In the genomic region with DNA sequence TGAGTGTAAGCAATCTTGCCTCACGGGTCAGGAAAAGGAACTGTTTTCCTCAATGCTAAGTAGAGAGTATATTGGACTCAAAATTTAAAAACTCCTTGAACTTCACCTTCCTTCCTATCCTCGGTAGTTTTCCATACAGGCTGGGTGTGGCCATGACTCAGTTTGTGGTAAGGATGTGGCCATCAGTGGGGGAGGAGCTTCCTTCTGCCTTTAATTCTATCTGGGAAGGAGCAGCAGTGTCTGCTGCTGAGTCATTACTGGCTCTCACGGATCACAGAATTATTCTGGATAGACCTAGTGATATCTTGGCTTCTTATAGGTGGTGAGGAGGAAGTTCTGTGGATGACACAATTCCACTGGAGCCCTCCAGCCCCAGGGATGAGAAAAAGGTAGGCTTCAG, we compare ENCODE assay signal across 10 mouse cellular contexts. TPM values are rescaled to one million over a fixed set of nuclear protein-coding genes. Genes with fewer than 3 reads are reported as not detected.
A peak's percentile ranks its signal among the peaks of the same experiment; 100 is the strongest.
DNase-seq lines count a peak whose midpoint lies in the region; ATAC-seq and TF ChIP-seq lines count a peak whose summit lies in the region.
"Had no signal": no experiment of that assay in that cellular context is flagged by ENCODE, and none has a peak within 500 bp of the region (broad histone marks: within the 10 kb centered on the region; RNA-seq: fewer than 3 reads in every experiment).

No protein-coding gene starts in this region.

- DNase-seq in midbrain, embryonic 11.5 days (ENCODE audit: low spot score, missing footprints), result peak; percentile 8
- no peak for DNase-seq in midbrain, embryonic 14.5 days
- peak; percentile 89 for DNase-seq in MEL-GATA-1-ER (ENCODE audit: extremely low read depth, low read depth)
- no peak for DNase-seq in gastrocnemius, postnatal 25 days

- no peak overlapping the region for H3K4me3 ChIP-seq in midbrain, embryonic 11.5 days (ENCODE audit: low read depth, low read length)
- no peak overlapping the region for H3K4me3 ChIP-seq in midbrain, embryonic 14.5 days (replicated peaks; ENCODE audit: low read depth, low read length)
- peak overlapping the region; percentile 31; the same call in 1 of the 2 replicates for H3K4me3 ChIP-seq in bone marrow macrophage, adult 2 months (ENCODE audit: insufficient read depth, low read length)
- no peak overlapping the region for H3K4me3 ChIP-seq in macrophage (ENCODE audit: inconsistent target)
- no peak overlapping the region for H3K4me3 ChIP-seq in kidney, embryonic 16.5 days (ENCODE audit: low read length)

- H3K27me3 ChIP-seq in midbrain, embryonic 11.5 days (ENCODE audit: control insufficient read depth, insufficient read depth, low read length), result no peaks in the 10 kb centered on the region
- no peaks in the 10 kb centered on the region for H3K27me3 ChIP-seq in midbrain, embryonic 14.5 days (ENCODE audit: control insufficient read depth, insufficient read depth, low read length)
- H3K27me3 ChIP-seq in kidney, embryonic 16.5 days (ENCODE audit: insufficient read depth, low read length), result no peaks in the 10 kb centered on the region

- no peak overlapping the region for H3K4me2 ChIP-seq in midbrain, embryonic 11.5 days
- H3K4me2 ChIP-seq in midbrain, embryonic 14.5 days (ENCODE audit: low read length), result no peak overlapping the region
- no peak overlapping the region for H3K4me2 ChIP-seq in kidney, embryonic 16.5 days (replicated peaks; ENCODE audit: low read depth, low read length)

- no peak for ATAC-seq in midbrain, embryonic 11.5 days (ENCODE audit: low FRiP score)
- ATAC-seq in midbrain, embryonic 14.5 days (ENCODE audit: low FRiP score, low TSS enrichment), result no peak
- ATAC-seq in erythroid progenitor cell, adult 5-6 weeks (replicated peaks; ENCODE audit: low FRiP score, poor library complexity, severe bottlenecking), result no peak
- no peak for ATAC-seq in kidney, embryonic 16.5 days (ENCODE audit: low FRiP score, low TSS enrichment)
- ATAC-seq: forebrain, embryonic 14.5 days had no signal

- peaks cover 35% of the 10 kb centered on the region for H3K79me2 ChIP-seq in macrophage (ENCODE audit: inconsistent target)

- H3K4me1 ChIP-seq in midbrain, embryonic 11.5 days (ENCODE audit: control insufficient read depth, insufficient read depth, low read length), result peaks cover 2% of the 10 kb centered on the region; the same call in 1 of the 2 replicates
- peaks cover 8% of the 10 kb centered on the region for H3K4me1 ChIP-seq in midbrain, embryonic 14.5 days (ENCODE audit: control insufficient read depth, insufficient read depth, low read length)
- H3K4me1 ChIP-seq in bone marrow macrophage, adult 2 months (ENCODE audit: control insufficient read depth, insufficient read depth, low read length), result peaks cover 15% of the 10 kb centered on the region
- H3K4me1 ChIP-seq in kidney, embryonic 16.5 days (ENCODE audit: insufficient read depth, low read length), result peaks cover 14% of the 10 kb centered on the region

- WGBS in midbrain, embryonic 11.5 days, result 40% methylated on average over 3 of the region's 3 CpGs
- 46% methylated on average over 3 of the region's 3 CpGs for WGBS in midbrain, embryonic 14.5 days
- WGBS in macrophage (ENCODE audit: missing documents), result 0% methylated on average over 3 of the region's 3 CpGs
- 27% methylated on average over 3 of the region's 3 CpGs for WGBS in kidney, embryonic 16.5 days

- H3K27ac ChIP-seq in midbrain, embryonic 11.5 days (ENCODE audit: low read depth, low read length), result no peak overlapping the region
- no peak overlapping the region for H3K27ac ChIP-seq in midbrain, embryonic 14.5 days (replicated peaks; ENCODE audit: low read depth, low read length)
- peak overlapping the region; percentile 83 for H3K27ac ChIP-seq in bone marrow macrophage, adult 2 months (ENCODE audit: insufficient read depth, low read depth, low read length)
- peak overlapping the region; percentile 86 for H3K27ac ChIP-seq in macrophage
- no peak overlapping the region for H3K27ac ChIP-seq in kidney, embryonic 16.5 days (ENCODE audit: low read length)

- H3K9ac ChIP-seq in midbrain, embryonic 11.5 days (ENCODE audit: low read length), result no peak overlapping the region
- no peak overlapping the region for H3K9ac ChIP-seq in midbrain, embryonic 14.5 days (replicated peaks; ENCODE audit: low read length)
- no peak overlapping the region for H3K9ac ChIP-seq in kidney, embryonic 16.5 days (replicated peaks; ENCODE audit: low read length)

- peaks cover 7% of the 10 kb centered on the region for H3K36me3 ChIP-seq in midbrain, embryonic 11.5 days (ENCODE audit: control insufficient read depth, insufficient read depth, low read length)
- peaks cover 39% of the 10 kb centered on the region for H3K36me3 ChIP-seq in midbrain, embryonic 14.5 days (ENCODE audit: control insufficient read depth, insufficient read depth, low read length)
- peaks cover 11% of the 10 kb centered on the region; the same call in 1 of the 2 replicates for H3K36me3 ChIP-seq in macrophage (ENCODE audit: inconsistent target)
- peaks cover 17% of the 10 kb centered on the region for H3K36me3 ChIP-seq in kidney, embryonic 16.5 days (ENCODE audit: insufficient read depth, low read length)

- TF ChIP-seq POLR2A in bone marrow macrophage, adult 2 months (IDR thresholded peaks at IDR 0.05; ENCODE audit: borderline replicate concordance, low read depth, low read length), result no peak

- no peaks in the 10 kb centered on the region for H3K9me3 ChIP-seq in midbrain, embryonic 11.5 days (ENCODE audit: control insufficient read depth, low read length)
- no peaks in the 10 kb centered on the region for H3K9me3 ChIP-seq in midbrain, embryonic 14.5 days (ENCODE audit: control insufficient read depth, low read length)
- no peaks in the 10 kb centered on the region for H3K9me3 ChIP-seq in kidney, embryonic 16.5 days (ENCODE audit: low read length)

- no peak for TF ChIP-seq CTCF in bone marrow macrophage, adult 2 months (IDR thresholded peaks at IDR 0.05; ENCODE audit: low read depth, low read length)

RNA-seq across cellular contexts. Expression of a gene that starts 2.8 kb away (rescaled TPM):
- 1,888 and 2,059 TPM in 2 replicates for polyA plus RNA-seq in midbrain, embryonic 11.5 days (2014; fragmentation: Nextera tagmentation; extraction: Ambion mirVana)
- polyA plus RNA-seq in midbrain, embryonic 14.5 days (2014; fragmentation: Nextera tagmentation; extraction: Ambion mirVana), result 836 and 1,041 TPM in 2 replicates
- 1,076 and 1,171 TPM in 2 replicates for polyA plus RNA-seq in bone marrow macrophage, adult 2 months (2012; ENCODE audit: insufficient read depth, insufficient read length, missing spikeins)
- 100 to 1,000 TPM; 129 to 556 (median 289) TPM for total RNA-seq in macrophage (2018; cell fraction: chromatin; rRNA removed)
- total RNA-seq in macrophage (2018; cell fraction: cytosol; rRNA removed), result 100 to 1,000 TPM; 377 to 606 (median 504) TPM
- total RNA-seq in macrophage (2018; cell fraction: nucleus; rRNA removed), result 100 to 1,000 TPM; 209 to 932 (median 367) TPM
- 486 to 1,380 TPM (median 674 TPM) in 3 replicates for polyA plus RNA-seq in macrophage (2018)
- total RNA-seq in gastrocnemius, postnatal 25 days (2021), result 1,000 to 10,000 TPM; 2,850 to 2,853 TPM
- 26.4 and 30.6 TPM in 2 replicates for total RNA-seq in erythroid progenitor cell, adult 5-6 weeks (2015; ENCODE audit: low replicate concordance)
- total RNA-seq in erythroid progenitor cell, adult 5-6 weeks (2017; ENCODE audit: low replicate concordance), result 75.0 and 81.4 TPM in 2 replicates
- 1,434 and 1,451 TPM in 2 replicates for polyA plus RNA-seq in kidney, embryonic 16.5 days (2015; fragmentation: Nextera tagmentation; extraction: Ambion mirVana)

RNA-seq across cellular contexts. Expression of a gene that starts 26.6 kb away (rescaled TPM):
- 0.15 and 0.18 TPM in 2 replicates for polyA plus RNA-seq in midbrain, embryonic 11.5 days (2014; fragmentation: Nextera tagmentation; extraction: Ambion mirVana)
- polyA plus RNA-seq in midbrain, embryonic 14.5 days (2014; fragmentation: Nextera tagmentation; extraction: Ambion mirVana), result 2.8 and 5.2 TPM in 2 replicates
- not detected in 2 replicates for polyA plus RNA-seq in bone marrow macrophage, adult 2 months (2012; ENCODE audit: insufficient read depth, insufficient read length, missing spikeins)
- total RNA-seq in macrophage (2018; cell fraction: chromatin; rRNA removed), result not detected
- total RNA-seq in macrophage (2018; cell fraction: cytosol; rRNA removed), result under 1 TPM in 1 of 26 experiments, not detected in 25; 0.19 TPM
- not detected for total RNA-seq in macrophage (2018; cell fraction: nucleus; rRNA removed)
- 0.20 TPM in 1 of 3 replicates, not detected in the others for polyA plus RNA-seq in macrophage (2018)
- under 1 TPM in 1 of 2 experiments, not detected in 1; 0.27 TPM for total RNA-seq in gastrocnemius, postnatal 25 days (2021)
- total RNA-seq in erythroid progenitor cell, adult 5-6 weeks (2015; ENCODE audit: low replicate concordance), result not detected in 2 replicates
- total RNA-seq in erythroid progenitor cell, adult 5-6 weeks (2017; ENCODE audit: low replicate concordance), result 0.13 TPM in 1 of 2 replicates, not detected in the other
- polyA plus RNA-seq in kidney, embryonic 16.5 days (2015; fragmentation: Nextera tagmentation; extraction: Ambion mirVana), result 1.4 and 1.5 TPM in 2 replicates
- total RNA-seq: heart, postnatal 25 days had no signal

RNA-seq across cellular contexts. Expression of a gene that starts 36.3 kb away (rescaled TPM):
- polyA plus RNA-seq in midbrain, embryonic 11.5 days (2014; fragmentation: Nextera tagmentation; extraction: Ambion mirVana), result 90.8 and 91.7 TPM in 2 replicates
- 205 and 226 TPM in 2 replicates for polyA plus RNA-seq in midbrain, embryonic 14.5 days (2014; fragmentation: Nextera tagmentation; extraction: Ambion mirVana)
- polyA plus RNA-seq in bone marrow macrophage, adult 2 months (2012; ENCODE audit: insufficient read depth, insufficient read length, missing spikeins), result 32.3 and 37.4 TPM in 2 replicates
- total RNA-seq in macrophage (2018; cell fraction: chromatin; rRNA removed), result 100 to 1,000 TPM in 3 of 26 experiments, 10 to 100 TPM in 23; 20.5 to 116 (median 57.6) TPM
- 10 to 100 TPM in 12 of 26 experiments, 1 to 10 TPM in 14; 6.8 to 12.4 (median 9.8) TPM for total RNA-seq in macrophage (2018; cell fraction: cytosol; rRNA removed)
- 10 to 100 TPM in 25 of 26 experiments, 1 to 10 TPM in 1; 9.1 to 79.5 (median 26.4) TPM for total RNA-seq in macrophage (2018; cell fraction: nucleus; rRNA removed)
- polyA plus RNA-seq in macrophage (2018), result 7.7 to 12.5 TPM (median 10.1 TPM) in 3 replicates
- total RNA-seq in gastrocnemius, postnatal 25 days (2021), result 10 to 100 TPM; 18.6 to 20.3 TPM
- total RNA-seq in erythroid progenitor cell, adult 5-6 weeks (2015; ENCODE audit: low replicate concordance), result 15.1 and 18.0 TPM in 2 replicates
- 0.90 and 3.3 TPM in 2 replicates for total RNA-seq in erythroid progenitor cell, adult 5-6 weeks (2017; ENCODE audit: low replicate concordance)
- 23.6 and 30.0 TPM in 2 replicates for polyA plus RNA-seq in kidney, embryonic 16.5 days (2015; fragmentation: Nextera tagmentation; extraction: Ambion mirVana)

Comparison
In these comparisons a context has a peak if more than half of its experiments do, and no peak if none do; other contexts are left out.
1. DNase-seq: peak in midbrain, embryonic 11.5 days (single experiment) and MEL-GATA-1-ER (single experiment); none in midbrain, embryonic 14.5 days (single experiment) and gastrocnemius, postnatal 25 days (single experiment).
2. H3K27ac ChIP-seq: peak in bone marrow macrophage, adult 2 months (single experiment) and macrophage (single experiment); none in midbrain, embryonic 11.5 days (single experiment), midbrain, embryonic 14.5 days (single experiment) and kidney, embryonic 16.5 days (single experiment).